Mouse (Mus musculus) G1E-ER4 (cell line): ENCODE data around the gene Noct. TPM values are rescaled to one million over a fixed set of nuclear protein-coding genes. Genes with fewer than 3 reads are reported as not detected.

Experiments used
- GATA1 ChIP-seq: IDR thresholded peaks from one replicate; pipeline ENCODE4 v1.8.0; 2012; ENCODE audit warnings: low read length, inconsistent platforms
- polyA plus RNA-seq: library from polyadenylated mRNA; stranded (reverse); fragments of >175 nt; gene quantifications from 2 replicates; pipeline ENCODE4 v1.2.3, GENCODE M21; 2012

Gene Noct
- polyA plus RNA-seq, 1 experiment = 32.2 TPM

- no peak for TF ChIP-seq GATA1
Observed at GRCm38 (mm10) chr3:51288880-51289821, 64.9 kb downstream of the Noct start.

GRCm38 (mm10) chr3:51294251-51294650 lies 70.0 kb downstream of the Noct start:
- no peak for TF ChIP-seq GATA1

- no peak for TF ChIP-seq GATA1
Observed at GRCm38 (mm10) chr3:51295225-51295624, 71.0 kb downstream of the Noct start.

GRCm38 (mm10) chr3:51296790-51297189 lies 72.5 kb downstream of the Noct start:
- no peak for TF ChIP-seq GATA1

Other genes starting within 250 kb of the Noct start
- 45.5 and 45.8 TPM in 2 replicates for gene Elf2, start 116.2 kb downstream of the Noct start, polyA plus RNA-seq
- gene Mgarp, start 172.3 kb downstream of the Noct start, polyA plus RNA-seq = 2.7 and 4.6 TPM in 2 replicates
- gene Ndufc1, start 184.5 kb downstream of the Noct start, polyA plus RNA-seq = 29.5 and 75.7 TPM in 2 replicates
- 8.5 and 16.1 TPM in 2 replicates for gene Naa15, start 190.7 kb downstream of the Noct start, polyA plus RNA-seq